Mouse (Mus musculus) stomach, postnatal 0 days (tissue): ENCODE results near the gene Tbcd.

Experiments used
- CTCF ChIP-seq: IDR thresholded peaks from 2 replicates; pipeline ENCODE4 v1.5.1; 2016; ENCODE audit warnings: antibody characterized with exemption, low read depth, mild to moderate bottlenecking, moderate library complexity
- EP300 ChIP-seq: optimal IDR thresholded peaks from 2 replicates; pipeline ENCODE3; 2016; ENCODE audit warnings: antibody characterized with exemption

DNA sequence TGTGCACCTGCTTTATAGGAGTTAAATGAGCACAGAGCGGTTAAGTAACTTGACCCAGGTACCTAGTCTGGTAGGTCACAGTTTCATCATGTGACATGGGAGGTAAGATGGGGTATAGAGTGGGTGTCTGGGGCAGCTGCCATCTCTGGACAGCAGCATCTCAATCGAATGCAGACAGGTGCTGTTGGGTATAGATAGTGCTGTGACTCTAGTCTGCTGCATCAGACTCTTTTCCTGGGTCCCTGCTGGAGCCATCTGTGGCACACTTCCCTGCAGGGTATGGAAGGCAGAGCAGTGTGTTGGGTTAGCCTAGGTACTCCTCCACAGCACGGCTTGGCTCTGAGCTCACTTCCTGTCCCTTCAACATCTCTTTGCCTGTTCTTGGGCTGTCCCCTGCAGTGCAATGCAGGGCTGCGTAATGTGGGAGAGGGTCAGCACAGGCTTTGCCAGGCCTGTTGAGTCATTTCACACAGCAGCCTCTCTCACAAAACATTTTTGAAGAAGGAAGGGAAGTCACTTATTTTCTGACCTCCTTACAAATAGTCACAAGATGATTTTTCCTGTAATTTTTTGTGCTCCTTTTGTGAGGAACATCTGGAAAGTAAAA, 70.5 kb downstream of the Tbcd start:
- TF ChIP-seq CTCF (no peak), EP300 (no peak)
